Mouse (Mus musculus) liver, adult 2 months (tissue): ENCODE measurements around the gene Dock4.

ENCODE experiments used
- CTCF ChIP-seq: fragments of 200-500 bp; IDR thresholded peaks from 2 replicates; pipeline ENCODE4 v1.5.1; 2011; ENCODE audit warnings: low read depth, low read length, control low read depth
- POLR2A ChIP-seq: fragments of 200-500 bp; IDR thresholded peaks from 2 replicates; pipeline ENCODE4 v1.6.1; 2011; ENCODE audit warnings: low read length, control low read depth; ENCODE audit not compliant: insufficient read depth; ENCODE audit errors: extremely low read depth

DNA sequence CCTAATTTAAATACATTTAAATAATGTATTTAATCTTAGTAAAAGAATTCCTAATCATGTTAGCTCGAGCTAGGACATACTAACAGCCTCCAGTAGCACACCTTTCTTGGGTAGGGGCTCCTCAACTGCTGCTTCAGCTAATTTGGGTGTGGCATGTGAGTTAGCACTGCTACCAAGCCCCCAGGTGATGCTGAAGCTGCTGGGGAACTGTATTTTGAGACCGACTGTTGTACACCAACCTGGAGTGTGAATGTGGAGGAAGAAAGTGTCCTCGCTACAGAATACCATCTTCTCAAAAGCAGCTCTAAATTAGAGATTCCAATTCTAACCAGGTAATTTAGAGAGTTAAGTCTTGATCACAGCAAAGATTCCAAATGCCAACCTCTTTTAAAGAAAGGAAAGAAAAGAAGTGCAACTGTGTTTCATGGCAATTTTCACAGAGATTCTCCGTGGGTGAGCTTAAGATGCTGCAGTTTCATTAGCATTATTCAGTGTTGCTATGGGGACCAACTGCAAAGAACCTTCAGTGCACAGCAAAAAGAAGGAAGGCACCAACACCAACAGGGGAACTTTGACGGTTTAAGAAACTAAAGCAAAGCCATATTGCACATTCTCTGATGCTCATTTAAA lies 31.0 kb upstream of the Dock4 start:
- TF ChIP-seq CTCF (no peak), POLR2A (no peak)
